Mouse (Mus musculus): ENCODE results near the gene Sumo3. TPM values are rescaled to one million over a fixed set of nuclear protein-coding genes. Genes with fewer than 3 reads are reported as not detected.

The Sumo3 gene
- total and polyA plus RNA-seq, 3 experiments, result 151 to 342 TPM; not detected in 1

Other genes starting within 250 kb of the Sumo3 start
- gene Adarb1, start 187.8 kb upstream of the Sumo3 start, total RNA-seq (2012; rRNA removed), result 1.7 and 2.4 TPM in 2 replicates
- gene Adarb1, start 187.8 kb upstream of the Sumo3 start, polyA plus RNA-seq (2012; ENCODE audit: insufficient read depth in 1 of 2, insufficient read length in 2 of 2, low read depth in 1 of 2, low replicate concordance in 2 of 2, missing spikeins in 1 of 2), result 1 to 10 TPM in 1 of 2 experiments, not detected in 1; 3.8 TPM
- gene Fam207a, start 90.3 kb upstream of the Sumo3 start, total RNA-seq (2012; rRNA removed), result 54.9 and 70.6 TPM in 2 replicates
- 10 to 100 TPM in 1 of 2 experiments, not detected in 1; 74.0 TPM for gene Fam207a, start 90.3 kb upstream of the Sumo3 start, polyA plus RNA-seq (2012; ENCODE audit: insufficient read depth in 1 of 2, insufficient read length in 2 of 2, low read depth in 1 of 2, low replicate concordance in 2 of 2, missing spikeins in 1 of 2)
- 36.7 and 36.9 TPM in 2 replicates for gene Itgb2, start 75.8 kb upstream of the Sumo3 start, total RNA-seq (2012; rRNA removed)
- 10 to 100 TPM in 1 of 2 experiments, not detected in 1; 45.8 TPM for gene Itgb2, start 75.8 kb upstream of the Sumo3 start, polyA plus RNA-seq (2012; ENCODE audit: insufficient read depth in 1 of 2, insufficient read length in 2 of 2, low read depth in 1 of 2, low replicate concordance in 2 of 2, missing spikeins in 1 of 2)
- 41.1 and 50.4 TPM in 2 replicates for gene Pttg1ip, start 24.4 kb upstream of the Sumo3 start, total RNA-seq (2012; rRNA removed)
- 10 to 100 TPM in 1 of 2 experiments, not detected in 1; 53.1 TPM for gene Pttg1ip, start 24.4 kb upstream of the Sumo3 start, polyA plus RNA-seq (2012; ENCODE audit: insufficient read depth in 1 of 2, insufficient read length in 2 of 2, low read depth in 1 of 2, low replicate concordance in 2 of 2, missing spikeins in 1 of 2)
- 3.5 and 3.7 TPM in 2 replicates for gene Gm49325, start 100 bp downstream of the Sumo3 start, total RNA-seq (2012; rRNA removed)
- gene Gm49325, start 100 bp downstream of the Sumo3 start, polyA plus RNA-seq (2012; ENCODE audit: insufficient read depth in 1 of 2, insufficient read length in 2 of 2, low read depth in 1 of 2, low replicate concordance in 2 of 2, missing spikeins in 1 of 2), result 1 to 10 TPM in 1 of 2 experiments, not detected in 1; 1.0 TPM
- 55.2 and 62.4 TPM in 2 replicates for gene Ube2g2, start 16.2 kb downstream of the Sumo3 start, total RNA-seq (2012; rRNA removed)
- 100 to 1,000 TPM in 1 of 2 experiments, not detected in 1; 112 TPM for gene Ube2g2, start 16.2 kb downstream of the Sumo3 start, polyA plus RNA-seq (2012; ENCODE audit: insufficient read depth in 1 of 2, insufficient read length in 2 of 2, low read depth in 1 of 2, low replicate concordance in 2 of 2, missing spikeins in 1 of 2)
- gene Tspear, start 80.5 kb downstream of the Sumo3 start, total RNA-seq (2012; rRNA removed), result 1.2 and 1.8 TPM in 2 replicates
- gene Tspear, start 80.5 kb downstream of the Sumo3 start, polyA plus RNA-seq (2012; ENCODE audit: insufficient read depth in 1 of 2, insufficient read length in 2 of 2, low read depth in 1 of 2, low replicate concordance in 2 of 2, missing spikeins in 1 of 2), result 1 to 10 TPM in 1 of 2 experiments, not detected in 1; 3.8 TPM
- not detected in 2 replicates for gene Gm19402, start 84.7 kb downstream of the Sumo3 start, total RNA-seq (2012; rRNA removed)
- not detected for gene Gm19402, start 84.7 kb downstream of the Sumo3 start, polyA plus RNA-seq (2012; ENCODE audit: insufficient read depth in 1 of 2, insufficient read length in 2 of 2, low read depth in 1 of 2, low replicate concordance in 2 of 2, missing spikeins in 1 of 2)
- not detected in 2 replicates for gene Gm9508, start 91.1 kb downstream of the Sumo3 start, total RNA-seq (2012; rRNA removed)
- gene Gm9508, start 91.1 kb downstream of the Sumo3 start, polyA plus RNA-seq (2012; ENCODE audit: insufficient read depth in 1 of 2, insufficient read length in 2 of 2, low read depth in 1 of 2, low replicate concordance in 2 of 2, missing spikeins in 1 of 2), result not detected
- not detected in 2 replicates for gene Gm10272, start 100.5 kb downstream of the Sumo3 start, total RNA-seq (2012; rRNA removed)
- not detected for gene Gm10272, start 100.5 kb downstream of the Sumo3 start, polyA plus RNA-seq (2012; ENCODE audit: insufficient read depth in 1 of 2, insufficient read length in 2 of 2, low read depth in 1 of 2, low replicate concordance in 2 of 2, missing spikeins in 1 of 2)
- gene Gm10024, start 105.4 kb downstream of the Sumo3 start, total RNA-seq (2012; rRNA removed), result not detected in 2 replicates
- not detected for gene Gm10024, start 105.4 kb downstream of the Sumo3 start, polyA plus RNA-seq (2012; ENCODE audit: insufficient read depth in 1 of 2, insufficient read length in 2 of 2, low read depth in 1 of 2, low replicate concordance in 2 of 2, missing spikeins in 1 of 2)
- not detected in 2 replicates for gene Gm10142, start 109.7 kb downstream of the Sumo3 start, total RNA-seq (2012; rRNA removed)
- gene Gm10142, start 109.7 kb downstream of the Sumo3 start, polyA plus RNA-seq (2012; ENCODE audit: insufficient read depth in 1 of 2, insufficient read length in 2 of 2, low read depth in 1 of 2, low replicate concordance in 2 of 2, missing spikeins in 1 of 2), result not detected
- not detected in 2 replicates for gene Krtap12-1, start 114.5 kb downstream of the Sumo3 start, total RNA-seq (2012; rRNA removed)
- not detected for gene Krtap12-1, start 114.5 kb downstream of the Sumo3 start, polyA plus RNA-seq (2012; ENCODE audit: insufficient read depth in 1 of 2, insufficient read length in 2 of 2, low read depth in 1 of 2, low replicate concordance in 2 of 2, missing spikeins in 1 of 2)
- gene Gm10100, start 120.4 kb downstream of the Sumo3 start, total RNA-seq (2012; rRNA removed), result not detected in 2 replicates
- not detected for gene Gm10100, start 120.4 kb downstream of the Sumo3 start, polyA plus RNA-seq (2012; ENCODE audit: insufficient read depth in 1 of 2, insufficient read length in 2 of 2, low read depth in 1 of 2, low replicate concordance in 2 of 2, missing spikeins in 1 of 2)
- gene Gm18596, start 136.5 kb downstream of the Sumo3 start, total RNA-seq (2012; rRNA removed), result not detected in 2 replicates
- gene Gm18596, start 136.5 kb downstream of the Sumo3 start, polyA plus RNA-seq (2012; ENCODE audit: insufficient read depth in 1 of 2, insufficient read length in 2 of 2, low read depth in 1 of 2, low replicate concordance in 2 of 2, missing spikeins in 1 of 2), result not detected
- gene Gm9736, start 145.3 kb downstream of the Sumo3 start, total RNA-seq (2012; rRNA removed), result not detected in 2 replicates
- not detected for gene Gm9736, start 145.3 kb downstream of the Sumo3 start, polyA plus RNA-seq (2012; ENCODE audit: insufficient read depth in 1 of 2, insufficient read length in 2 of 2, low read depth in 1 of 2, low replicate concordance in 2 of 2, missing spikeins in 1 of 2)
- gene Gm3233, start 153.6 kb downstream of the Sumo3 start, total RNA-seq (2012; rRNA removed), result not detected in 2 replicates
- gene Gm3233, start 153.6 kb downstream of the Sumo3 start, polyA plus RNA-seq (2012; ENCODE audit: insufficient read depth in 1 of 2, insufficient read length in 2 of 2, low read depth in 1 of 2, low replicate concordance in 2 of 2, missing spikeins in 1 of 2), result not detected
- gene Gm3238, start 165.2 kb downstream of the Sumo3 start, total RNA-seq (2012; rRNA removed), result not detected in 2 replicates
- gene Gm3238, start 165.2 kb downstream of the Sumo3 start, polyA plus RNA-seq (2012; ENCODE audit: insufficient read depth in 1 of 2, insufficient read length in 2 of 2, low read depth in 1 of 2, low replicate concordance in 2 of 2, missing spikeins in 1 of 2), result not detected
- not detected in 2 replicates for gene Gm7138, start 170.8 kb downstream of the Sumo3 start, total RNA-seq (2012; rRNA removed)
- not detected for gene Gm7138, start 170.8 kb downstream of the Sumo3 start, polyA plus RNA-seq (2012; ENCODE audit: insufficient read depth in 1 of 2, insufficient read length in 2 of 2, low read depth in 1 of 2, low replicate concordance in 2 of 2, missing spikeins in 1 of 2)
- not detected in 2 replicates for gene Gm3250, start 176.4 kb downstream of the Sumo3 start, total RNA-seq (2012; rRNA removed)
- gene Gm3250, start 176.4 kb downstream of the Sumo3 start, polyA plus RNA-seq (2012; ENCODE audit: insufficient read depth in 1 of 2, insufficient read length in 2 of 2, low read depth in 1 of 2, low replicate concordance in 2 of 2, missing spikeins in 1 of 2), result not detected
- gene Gm7137, start 182.1 kb downstream of the Sumo3 start, total RNA-seq (2012; rRNA removed), result not detected in 2 replicates
- not detected for gene Gm7137, start 182.1 kb downstream of the Sumo3 start, polyA plus RNA-seq (2012; ENCODE audit: insufficient read depth in 1 of 2, insufficient read length in 2 of 2, low read depth in 1 of 2, low replicate concordance in 2 of 2, missing spikeins in 1 of 2)
- not detected in 2 replicates for gene Gm9639, start 189.0 kb downstream of the Sumo3 start, total RNA-seq (2012; rRNA removed)
- gene Gm9639, start 189.0 kb downstream of the Sumo3 start, polyA plus RNA-seq (2012; ENCODE audit: insufficient read depth in 1 of 2, insufficient read length in 2 of 2, low read depth in 1 of 2, low replicate concordance in 2 of 2, missing spikeins in 1 of 2), result not detected
- gene Gm19668, start 193.0 kb downstream of the Sumo3 start, total RNA-seq (2012; rRNA removed), result not detected in 2 replicates
- not detected for gene Gm19668, start 193.0 kb downstream of the Sumo3 start, polyA plus RNA-seq (2012; ENCODE audit: insufficient read depth in 1 of 2, insufficient read length in 2 of 2, low read depth in 1 of 2, low replicate concordance in 2 of 2, missing spikeins in 1 of 2)
- gene Gm9507, start 205.7 kb downstream of the Sumo3 start, total RNA-seq (2012; rRNA removed), result not detected in 2 replicates
- not detected for gene Gm9507, start 205.7 kb downstream of the Sumo3 start, polyA plus RNA-seq (2012; ENCODE audit: insufficient read depth in 1 of 2, insufficient read length in 2 of 2, low read depth in 1 of 2, low replicate concordance in 2 of 2, missing spikeins in 1 of 2)
- gene Gm2696, start 208.6 kb downstream of the Sumo3 start, total RNA-seq (2012; rRNA removed), result not detected in 2 replicates
- not detected for gene Gm2696, start 208.6 kb downstream of the Sumo3 start, polyA plus RNA-seq (2012; ENCODE audit: insufficient read depth in 1 of 2, insufficient read length in 2 of 2, low read depth in 1 of 2, low replicate concordance in 2 of 2, missing spikeins in 1 of 2)
- gene Krtap10-4, start 221.0 kb downstream of the Sumo3 start, total RNA-seq (2012; rRNA removed), result not detected in 2 replicates
- gene Krtap10-4, start 221.0 kb downstream of the Sumo3 start, polyA plus RNA-seq (2012; ENCODE audit: insufficient read depth in 1 of 2, insufficient read length in 2 of 2, low read depth in 1 of 2, low replicate concordance in 2 of 2, missing spikeins in 1 of 2), result not detected
- gene Krtap10-10, start 229.8 kb downstream of the Sumo3 start, total RNA-seq (2012; rRNA removed), result not detected in 2 replicates
- gene Krtap10-10, start 229.8 kb downstream of the Sumo3 start, polyA plus RNA-seq (2012; ENCODE audit: insufficient read depth in 1 of 2, insufficient read length in 2 of 2, low read depth in 1 of 2, low replicate concordance in 2 of 2, missing spikeins in 1 of 2), result not detected
- gene Gm36176, start 240.7 kb downstream of the Sumo3 start, total RNA-seq (2012; rRNA removed), result not detected in 2 replicates
- gene Gm36176, start 240.7 kb downstream of the Sumo3 start, polyA plus RNA-seq (2012; ENCODE audit: insufficient read depth in 1 of 2, insufficient read length in 2 of 2, low read depth in 1 of 2, low replicate concordance in 2 of 2, missing spikeins in 1 of 2), result not detected
- gene Gm10318, start 246.8 kb downstream of the Sumo3 start, total RNA-seq (2012; rRNA removed), result not detected in 2 replicates
- gene Gm10318, start 246.8 kb downstream of the Sumo3 start, polyA plus RNA-seq (2012; ENCODE audit: insufficient read depth in 1 of 2, insufficient read length in 2 of 2, low read depth in 1 of 2, low replicate concordance in 2 of 2, missing spikeins in 1 of 2), result not detected

Measured in MEL (cell line).